Mouse (Mus musculus): Measurements from ENCODE around the gene Gm266. TPM values are rescaled to one million over a fixed set of nuclear protein-coding genes. Genes with fewer than 3 reads are reported as not detected.

Gm266 gene
- polyA plus RNA-seq, 1 experiment from 2014 or later, result 12.8 TPM

Other genes starting within 250 kb of the Gm266 start
- 0.20 and 0.74 TPM in 2 replicates for gene Amn, start 214.7 kb downstream of the Gm266 start, polyA plus RNA-seq (2016; fragmentation: Nextera tagmentation; extraction: Ambion mirVana)
- gene Cdc42bpb, start 108.1 kb downstream of the Gm266 start, polyA plus RNA-seq (2016; fragmentation: Nextera tagmentation; extraction: Ambion mirVana), result 25.6 and 32.1 TPM in 2 replicates
- 4.4 and 6.7 TPM in 2 replicates for gene Lbhd2, start 79.0 kb downstream of the Gm266 start, polyA plus RNA-seq (2016; fragmentation: Nextera tagmentation; extraction: Ambion mirVana)
- 5.6 and 7.1 TPM in 2 replicates for gene Exoc3l4, start 68.8 kb downstream of the Gm266 start, polyA plus RNA-seq (2016; fragmentation: Nextera tagmentation; extraction: Ambion mirVana)
- 4.1 and 5.3 TPM in 2 replicates for gene Tnfaip2, start 43.4 kb downstream of the Gm266 start, polyA plus RNA-seq (2016; fragmentation: Nextera tagmentation; extraction: Ambion mirVana)
- gene Eif5, start 52.2 kb upstream of the Gm266 start, polyA plus RNA-seq (2016; fragmentation: Nextera tagmentation; extraction: Ambion mirVana), result 663 and 718 TPM in 2 replicates
- 65.5 and 70.9 TPM in 2 replicates for gene Mark3, start 88.7 kb upstream of the Gm266 start, polyA plus RNA-seq (2016; fragmentation: Nextera tagmentation; extraction: Ambion mirVana)
- 102 and 112 TPM in 2 replicates for gene Ckb, start 186.5 kb upstream of the Gm266 start, polyA plus RNA-seq (2016; fragmentation: Nextera tagmentation; extraction: Ambion mirVana)
- 10.4 and 11.4 TPM in 2 replicates for gene Trmt61a, start 192.3 kb upstream of the Gm266 start, polyA plus RNA-seq (2016; fragmentation: Nextera tagmentation; extraction: Ambion mirVana)
- 60.5 and 60.9 TPM in 2 replicates for gene Bag5, start 227.4 kb upstream of the Gm266 start, polyA plus RNA-seq (2016; fragmentation: Nextera tagmentation; extraction: Ambion mirVana)
- gene Apopt1, start 227.4 kb upstream of the Gm266 start, polyA plus RNA-seq (2016; fragmentation: Nextera tagmentation; extraction: Ambion mirVana), result 59.3 and 63.8 TPM in 2 replicates